Mouse (Mus musculus) midbrain, embryonic 11.5 days (tissue): ENCODE measurements around the gene Gpkow. TPM values are rescaled to one million over a fixed set of nuclear protein-coding genes. Genes with fewer than 3 reads are reported as not detected.

Experiments
- ATAC-seq: fragments of 200-750 bp; cut with Nextera tagmentation; 2 replicates; pipeline ENCODE4 v1.8.0; 2017; ENCODE audit warnings: moderate TSS enrichment, moderate library complexity; ENCODE audit not compliant: low FRiP score
- DNase-seq: peaks from one replicate; pipeline ENCODE4 v3.0.0; 2015; ENCODE audit warnings: low spot score; ENCODE audit errors: missing footprints
- H3K27ac ChIP-seq: fragments of 300-500 bp; sonication (generic); 2 replicates; pipeline ENCODE4 v1.5.1; 2014; ENCODE audit warnings: low read depth, low read length
- H3K27me3 ChIP-seq: fragments of 300-500 bp; sonication (generic); 2 replicates; pipeline ENCODE4 v1.6.1; 2014; ENCODE audit warnings: mild to moderate bottlenecking, low read length, moderate library complexity, mixed read lengths; ENCODE audit not compliant: control insufficient read depth, insufficient read depth
- H3K36me3 ChIP-seq: fragments of 300-500 bp; sonication (generic); 2 replicates; pipeline ENCODE4 v1.6.1; 2014; ENCODE audit warnings: mild to moderate bottlenecking, low read length, moderate library complexity, mixed read lengths; ENCODE audit not compliant: control insufficient read depth, insufficient read depth
- H3K4me1 ChIP-seq: fragments of 300-500 bp; sonication (generic); 2 replicates; pipeline ENCODE4 v1.6.1; 2014; ENCODE audit warnings: low read length; ENCODE audit not compliant: control insufficient read depth, insufficient read depth
- H3K4me2 ChIP-seq: fragments of 300-500 bp; sonication (generic); 2 replicates; pipeline ENCODE4 v1.6.1; 2014; ENCODE audit warnings: mild to moderate bottlenecking, moderate library complexity
- H3K4me3 ChIP-seq: fragments of 300-500 bp; sonication (generic); 2 replicates; pipeline ENCODE4 v1.5.1; 2014; ENCODE audit warnings: low read depth, low read length
- H3K9ac ChIP-seq: fragments of 300-500 bp; sonication (generic); 2 replicates; pipeline ENCODE4 v1.6.1; 2014; ENCODE audit warnings: low read length
- H3K9me3 ChIP-seq: fragments of 300-500 bp; sonication (generic); 2 replicates; pipeline ENCODE4 v1.6.1; 2016; ENCODE audit warnings: low read length; ENCODE audit not compliant: control insufficient read depth
- WGBS: fragments of 180-500 bp; shearing (Covaris S2); extraction: QIAGEN DNeasy Blood & Tissue Kit; methylation state at CpG from one replicate; pipeline ENCODE4 v1.1.7; 2014; 5-methylcytosine and 5-hydroxymethylcytosine counted together
- polyA plus RNA-seq: library from polyadenylated mRNA; unstranded; fragments of >200 nt; fragmentation: Nextera tagmentation; extraction: Ambion mirVana; gene quantifications from 2 replicates; pipeline ENCODE4 v1.2.1, GENCODE M21; 2014

Gene Gpkow
- polyA plus RNA-seq, 1 experiment from 2014 or later = 44.4 TPM

- no peaks in the 10 kb centered on the region for H3K9me3 ChIP-seq
- H3K4me3 ChIP-seq = no peak overlapping the region
- no peak overlapping the region for H3K27ac ChIP-seq
- peak; percentile 95 for DNase-seq
- no peaks in the 10 kb centered on the region for H3K27me3 ChIP-seq
- 25% methylated on average over 18 of the region's 26 CpGs for WGBS
- no peak overlapping the region for H3K4me2 ChIP-seq
- no peak overlapping the region; the same call in 1 of the 2 replicates for H3K9ac ChIP-seq
- ATAC-seq = peak; percentile 49; the same call in 1 of the 2 replicates
- no peaks in the 10 kb centered on the region; the same call in 1 of the 2 replicates for H3K4me1 ChIP-seq
- H3K36me3 ChIP-seq = no peaks in the 10 kb centered on the region
Measured at GRCm38 (mm10) chrX:7733571-7734156, 36.7 kb downstream of the Gpkow start.

DNA sequence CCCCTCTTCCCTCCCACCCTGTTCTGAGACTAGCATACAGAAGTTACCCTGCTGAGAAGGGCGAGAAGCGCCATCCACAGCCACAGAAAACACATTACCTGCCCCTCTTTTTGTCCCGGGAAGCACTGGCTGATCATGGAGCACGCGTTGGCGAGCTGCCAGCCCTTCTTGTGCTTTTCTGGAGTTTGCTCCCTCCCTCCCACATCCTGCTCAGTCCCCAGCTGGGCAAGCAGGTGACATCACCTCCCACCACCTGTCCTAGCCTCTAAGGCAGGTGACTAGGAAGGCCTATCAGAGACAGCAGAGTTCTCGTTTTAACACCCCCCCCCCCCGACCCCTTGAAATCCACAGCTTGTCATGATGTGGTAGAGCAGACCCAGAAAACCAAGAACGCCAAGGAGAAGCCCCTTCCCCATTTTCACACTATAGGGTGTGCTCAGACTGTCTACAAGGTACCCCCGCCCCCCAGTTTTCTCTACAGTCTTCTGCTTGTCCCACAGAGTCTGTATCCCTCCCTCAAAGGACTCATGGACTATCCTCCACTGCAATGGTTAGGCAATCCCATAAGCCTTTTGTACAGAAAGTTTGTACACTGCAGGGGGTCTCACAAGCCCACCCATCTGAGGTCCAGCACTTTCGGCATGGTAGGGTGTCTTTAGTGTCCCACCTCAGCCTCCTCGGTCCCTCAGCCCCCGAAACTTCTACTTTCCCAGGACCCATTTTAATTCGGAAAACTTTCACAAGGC, 42.6 kb downstream of the Gpkow start:
- Histone ChIP-seq H3K36me3 (no peaks in the 10 kb centered on the region), H3K27me3 (no peaks in the 10 kb centered on the region), H3K4me1 (no peaks in the 10 kb centered on the region), H3K27ac (no peak overlapping the region), H3K9ac (no peak overlapping the region), H3K4me2 (no peak overlapping the region), H3K4me3 (no peak overlapping the region), H3K9me3 (no peaks in the 10 kb centered on the region)
- no peak for ATAC-seq
- no peak for DNase-seq
- 65% methylated on average over 14 of the region's 14 CpGs for WGBS

GRCm38 (mm10) chrX:7740082-7740819, 43.3 kb downstream of the Gpkow start:
- Histone ChIP-seq H3K27ac (no peak overlapping the region), H3K9ac (no peak overlapping the region), H3K36me3 (no peaks in the 10 kb centered on the region), H3K27me3 (no peaks in the 10 kb centered on the region), H3K4me1 (no peaks in the 10 kb centered on the region), H3K4me2 (no peak overlapping the region), H3K9me3 (no peaks in the 10 kb centered on the region), H3K4me3 (no peak overlapping the region)
- DNase-seq (no peak), ATAC-seq (no peak)
- WGBS = 70% methylated on average over 10 of the region's 10 CpGs

DNA sequence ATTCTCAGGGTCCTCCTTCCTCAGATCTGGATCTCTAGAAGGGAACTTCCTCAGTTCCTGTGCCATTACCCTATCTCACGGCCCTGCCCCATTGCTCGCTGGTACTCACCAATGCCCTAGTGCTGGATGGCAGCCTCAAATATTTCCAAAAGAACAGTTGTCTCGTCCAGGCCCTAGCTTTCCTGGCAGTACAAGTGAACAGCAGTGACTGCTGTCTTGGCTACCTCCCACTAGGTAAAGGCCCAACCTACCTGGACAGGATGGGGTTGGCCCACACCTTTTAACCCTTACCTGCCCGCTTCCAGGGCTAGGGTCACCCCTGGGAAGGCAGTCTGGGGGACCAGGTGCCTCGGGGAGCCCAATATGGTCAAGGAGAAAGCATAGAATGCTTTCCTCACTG, 44.2 kb downstream of the Gpkow start:
- H3K9me3 ChIP-seq = no peaks in the 10 kb centered on the region
- WGBS = 86% methylated on average over 5 of the region's 5 CpGs
- ATAC-seq = no peak
- no peak overlapping the region for H3K4me3 ChIP-seq
- H3K27ac ChIP-seq = no peak overlapping the region
- no peaks in the 10 kb centered on the region for H3K36me3 ChIP-seq
- H3K4me1 ChIP-seq = no peaks in the 10 kb centered on the region
- no peaks in the 10 kb centered on the region for H3K27me3 ChIP-seq
- no peak overlapping the region for H3K4me2 ChIP-seq
- DNase-seq = no peak
- H3K9ac ChIP-seq = no peak overlapping the region

DNA sequence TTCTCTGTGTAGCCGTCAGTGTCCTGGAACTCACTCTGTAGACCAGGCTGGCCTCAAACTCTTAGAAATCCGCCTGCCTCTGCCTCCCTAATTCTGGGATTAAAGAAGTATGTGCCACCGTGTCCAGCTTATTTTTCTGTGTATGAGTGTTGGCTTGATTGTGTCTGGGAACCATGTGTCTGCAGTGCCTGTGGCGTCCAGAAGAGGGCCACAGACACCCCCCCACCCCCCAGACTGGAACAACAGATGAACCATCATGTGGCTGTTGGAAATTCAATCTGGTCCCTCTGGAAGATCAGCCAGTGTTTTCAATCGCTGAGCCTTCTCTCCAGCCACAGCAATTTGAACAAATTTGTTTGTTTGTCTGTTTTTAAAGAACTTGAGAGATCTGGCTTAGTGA, 46.5 kb downstream of the Gpkow start:
- H3K9ac ChIP-seq = no peak overlapping the region
- no peak overlapping the region for H3K27ac ChIP-seq
- no peak overlapping the region for H3K4me2 ChIP-seq
- no peak overlapping the region for H3K4me3 ChIP-seq
- ATAC-seq (no peak), DNase-seq (peak; percentile 83)
- H3K27me3 ChIP-seq = no peaks in the 10 kb centered on the region
- no peaks in the 10 kb centered on the region for H3K9me3 ChIP-seq
- WGBS = 57% methylated on average over 5 of the region's 5 CpGs
- no peaks in the 10 kb centered on the region for H3K4me1 ChIP-seq
- H3K36me3 ChIP-seq = no peaks in the 10 kb centered on the region

DNA sequence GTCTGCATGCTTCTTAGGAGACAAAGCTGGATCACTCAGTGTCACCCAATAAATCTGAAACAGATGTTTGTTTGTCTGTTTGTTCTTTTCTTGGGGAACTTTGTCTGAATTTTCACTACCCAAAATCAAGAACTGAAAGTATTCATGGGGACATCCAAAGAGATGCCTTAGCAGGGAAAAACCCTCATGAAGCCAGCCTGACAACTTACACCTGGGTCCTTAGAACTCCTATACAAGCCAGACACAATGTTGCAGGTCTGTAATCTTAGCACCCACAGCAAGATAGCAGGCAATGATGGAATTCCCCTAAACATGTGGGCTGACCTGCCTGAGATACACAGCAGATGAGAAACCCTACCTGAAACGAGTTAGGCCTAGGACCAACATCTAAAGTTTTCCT, 48.0 kb downstream of the Gpkow start:
- 55% methylated on average over 1 of the region's 1 CpGs for WGBS
- Histone ChIP-seq H3K4me1 (no peaks in the 10 kb centered on the region), H3K4me3 (no peak overlapping the region), H3K36me3 (no peaks in the 10 kb centered on the region), H3K27me3 (no peaks in the 10 kb centered on the region), H3K9ac (no peak overlapping the region), H3K27ac (no peak overlapping the region), H3K4me2 (no peak overlapping the region), H3K9me3 (no peaks in the 10 kb centered on the region; the same call in 1 of the 2 replicates)
- no peak for ATAC-seq
- DNase-seq = no peak

- Histone ChIP-seq H3K36me3 (no peaks in the 10 kb centered on the region), H3K4me3 (no peak overlapping the region), H3K27ac (no peak overlapping the region), H3K4me1 (no peaks in the 10 kb centered on the region), H3K9ac (no peak overlapping the region), H3K9me3 (no peaks in the 10 kb centered on the region; the same call in 1 of the 2 replicates), H3K4me2 (no peak overlapping the region), H3K27me3 (no peaks in the 10 kb centered on the region)
- DNase-seq (no peak), ATAC-seq (no peak)
- 90% methylated on average over 8 of the region's 8 CpGs for WGBS
Measured at GRCm38 (mm10) chrX:7745429-7745828, 48.5 kb downstream of the Gpkow start.

DNA sequence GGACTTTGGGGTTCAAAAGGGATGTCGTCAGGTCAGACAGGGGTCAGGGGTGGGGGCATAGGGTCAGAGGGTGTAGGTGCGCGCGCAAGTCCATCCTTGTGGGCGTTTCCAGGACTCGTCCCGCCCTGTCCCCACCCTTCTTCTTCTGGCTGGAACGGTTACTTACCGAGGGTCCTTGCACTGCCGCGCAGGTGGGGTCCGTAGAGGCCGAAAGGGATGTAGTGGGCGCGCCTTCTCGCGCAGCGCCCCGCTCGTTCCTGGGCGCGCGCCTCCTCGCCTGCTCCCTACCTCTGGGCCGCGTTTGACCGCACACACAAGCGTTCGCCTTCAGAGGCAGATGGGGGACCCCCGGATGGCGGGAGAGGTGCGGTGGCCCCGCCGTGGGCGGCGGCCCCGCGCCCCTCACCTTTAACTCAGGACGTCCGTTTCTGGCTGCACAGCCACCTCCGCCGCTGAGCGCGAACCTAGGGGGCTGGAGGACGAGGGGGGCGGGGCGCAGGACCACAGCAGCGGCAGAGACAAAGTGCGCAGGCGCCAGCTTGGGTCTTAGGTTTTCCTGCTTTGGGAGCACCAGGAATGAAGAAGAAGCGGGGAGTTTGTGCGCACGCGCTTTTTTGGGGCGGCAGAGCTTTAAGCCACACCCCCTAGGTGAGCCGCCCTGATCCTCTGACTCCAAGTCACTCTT, 53.6 kb downstream of the Gpkow start, which contains the start of gene Ccdc120:
TSS of gene Ccdc120 (minus strand) at position 474 of the 685 bp plus-strand sequence.
- DNase-seq = peak; percentile 96
- peak within 1 kb of the TSS; percentile 73 for H3K9ac ChIP-seq
- ATAC-seq = peak; percentile 83
- H3K27me3 ChIP-seq = no peaks in the 10 kb centered on the region
- H3K36me3 ChIP-seq = no peaks in the 10 kb centered on the region
- no peaks in the 10 kb centered on the region for H3K4me1 ChIP-seq
- H3K9me3 ChIP-seq = no peaks in the 10 kb centered on the region; the same call in 1 of the 2 replicates
- 17% methylated on average over 41 of the region's 56 CpGs for WGBS
- H3K4me3 ChIP-seq = peak within 1 kb of the TSS; percentile 65
- H3K27ac ChIP-seq = no peak within 1 kb of the TSS
- peak within 1 kb of the TSS; percentile 41 for H3K4me2 ChIP-seq
